Mouse (Mus musculus) gastrocnemius, postnatal 25 days (tissue): ENCODE data around the gene Cd28. TPM values are rescaled to one million over a fixed set of nuclear protein-coding genes. Genes with fewer than 3 reads are reported as not detected.

Experiments used
- DNase-seq: peaks from one replicate; pipeline ENCODE4 v3.0.0; 2022
- total RNA-seq, 2 experiments: library from RNA; stranded (reverse); gene quantifications; 1 replicate in 1 of 2; 2 replicates in 1 of 2; pipeline ENCODE4 v1.2.3; 2021

Gene Cd28
- total RNA-seq, 2 experiments from 2014 or later, result 1.2 to 4.0 TPM

GRCm38 (mm10) chr1:60750201-60750765 is 33.7 kb downstream of the Cd28 start:
- no peak for DNase-seq

GRCm38 (mm10) chr1:60751011-60751410 is 34.4 kb downstream of the Cd28 start:
- DNase-seq, result no peak

- no peak for DNase-seq
These were observed 36.4 kb downstream of the Cd28 start for GRCm38 (mm10) chr1:60752986-60753385.

GRCm38 (mm10) chr1:60753981-60754380 is 37.4 kb downstream of the Cd28 start:
- no peak for DNase-seq

- no peak for DNase-seq
These were observed 39.0 kb downstream of the Cd28 start for GRCm38 (mm10) chr1:60755391-60756243.

GRCm38 (mm10) chr1:60757631-60758030 is 41.0 kb downstream of the Cd28 start:
- DNase-seq, result no peak

GRCm38 (mm10) chr1:60758226-60758625 is 41.6 kb downstream of the Cd28 start:
- DNase-seq, result no peak

GRCm38 (mm10) chr1:60759563-60760335 is 43.1 kb downstream of the Cd28 start:
- no peak for DNase-seq

GRCm38 (mm10) chr1:60760475-60760874 is 43.9 kb downstream of the Cd28 start:
- DNase-seq, result no peak

GRCm38 (mm10) chr1:60761528-60762171 is 45.0 kb downstream of the Cd28 start:
- no peak for DNase-seq

- no peak for DNase-seq
These were observed 45.9 kb downstream of the Cd28 start for GRCm38 (mm10) chr1:60762451-60762850.

GRCm38 (mm10) chr1:60762916-60763315 is 46.3 kb downstream of the Cd28 start:
- DNase-seq, result no peak

GRCm38 (mm10) chr1:60771771-60772170 is 55.2 kb downstream of the Cd28 start:
- no peak for DNase-seq

GRCm38 (mm10) chr1:60773231-60773630 is 56.6 kb downstream of the Cd28 start:
- DNase-seq, result no peak

GRCm38 (mm10) chr1:60776166-60776565 is 59.6 kb downstream of the Cd28 start:
- no peak for DNase-seq

GRCm38 (mm10) chr1:60776906-60777305 is 60.3 kb downstream of the Cd28 start:
- DNase-seq, result no peak

- peak; percentile 60 for DNase-seq
These were observed 62.0 kb downstream of the Cd28 start for GRCm38 (mm10) chr1:60778465-60779115.

GRCm38 (mm10) chr1:60779176-60779575 is 62.6 kb downstream of the Cd28 start:
- DNase-seq, result no peak

- DNase-seq, result no peak
These were observed 65.1 kb downstream of the Cd28 start for GRCm38 (mm10) chr1:60781666-60782065.

- no peak for DNase-seq
These were observed 77.1 kb downstream of the Cd28 start for GRCm38 (mm10) chr1:60793717-60794116.

GRCm38 (mm10) chr1:60795677-60796205 is 79.1 kb downstream of the Cd28 start:
- DNase-seq, result no peak
